Mouse (Mus musculus) urinary bladder, postnatal 25 days (tissue): ENCODE data around the gene Ccdc181.

Source experiments
- DNase-seq: peaks from one replicate; pipeline ENCODE4 v3.0.0; 2022; ENCODE audit warnings: low spot score

The Ccdc181 gene

DNA sequence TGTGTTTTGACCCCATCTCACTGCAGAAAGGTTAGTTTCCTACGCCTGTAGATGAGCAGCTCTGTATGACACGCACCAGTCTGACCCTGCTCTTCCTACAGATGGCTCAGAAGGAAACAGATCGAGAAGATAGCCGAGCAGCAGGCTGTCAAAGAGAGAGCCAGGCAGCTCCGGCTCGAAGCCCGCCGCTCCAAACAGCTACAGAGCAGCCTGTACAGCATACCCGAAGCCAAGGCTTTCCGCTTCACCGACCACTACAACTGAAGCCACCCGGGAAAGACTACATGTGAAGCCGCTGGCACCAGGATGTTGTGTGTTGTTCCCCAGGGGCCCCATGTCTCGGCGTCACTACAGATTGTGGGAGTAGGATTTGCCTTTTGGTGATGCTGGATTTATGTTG is 12.0 kb downstream of the Ccdc181 start:
- no peak for DNase-seq

DNA sequence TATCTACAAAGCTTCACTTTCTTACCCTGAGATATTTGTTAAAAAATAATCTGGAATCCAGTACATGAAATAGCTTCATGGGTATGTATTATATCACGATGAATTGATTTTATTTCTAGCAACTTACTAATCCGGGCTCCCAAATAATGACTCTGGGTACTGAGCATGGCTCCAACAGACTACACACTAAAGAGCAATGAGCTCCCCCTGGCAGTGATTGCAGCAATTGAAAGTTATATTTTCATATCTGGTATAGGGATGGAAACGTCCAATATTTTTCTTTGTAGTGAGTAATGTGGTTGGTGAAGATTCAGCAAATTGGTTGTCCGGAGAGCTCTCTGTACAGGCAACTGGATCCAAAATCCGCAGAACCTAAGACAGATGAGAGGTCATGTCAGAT is 16.7 kb downstream of the Ccdc181 start:
- DNase-seq, result no peak

DNA sequence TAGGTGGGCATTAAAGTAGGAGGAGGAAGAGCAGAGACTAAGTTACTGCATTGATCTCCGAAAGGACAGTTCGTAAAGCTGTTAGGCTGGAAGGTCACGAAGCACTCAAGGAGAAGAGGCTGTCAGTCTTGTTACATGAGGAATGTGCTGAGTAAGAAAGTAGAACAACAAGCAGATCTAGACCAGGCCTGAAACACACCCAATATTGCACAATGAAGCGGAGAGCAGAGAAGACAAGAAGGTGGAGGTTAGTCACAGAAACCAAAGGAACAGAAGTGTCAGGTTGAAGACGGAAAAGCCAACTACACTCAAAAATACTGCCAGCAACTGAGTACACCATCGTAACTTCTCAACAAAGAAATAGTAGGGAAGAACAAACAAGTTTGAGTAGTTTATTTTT is 18.7 kb downstream of the Ccdc181 start:
- no peak for DNase-seq

DNA sequence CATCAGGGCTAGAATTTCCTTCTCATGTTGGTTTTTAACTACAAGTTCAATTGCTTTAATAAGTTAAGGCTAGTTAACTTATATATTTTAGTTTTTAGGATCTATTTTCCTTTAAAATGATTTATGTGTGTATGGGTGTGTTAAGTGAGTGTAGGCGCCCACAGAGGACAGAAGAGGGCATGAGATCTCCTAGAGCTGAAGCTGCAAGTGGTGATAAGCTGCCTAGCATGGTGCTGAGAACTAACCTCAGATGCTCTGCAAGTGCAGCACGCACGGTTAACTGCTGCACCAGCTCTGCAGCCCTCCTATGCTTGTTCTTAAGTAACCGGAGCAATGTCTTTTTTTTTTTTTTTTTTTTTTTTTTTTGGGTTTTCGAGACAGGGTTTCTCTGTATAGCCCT is 21.1 kb downstream of the Ccdc181 start:
- no peak for DNase-seq

DNA sequence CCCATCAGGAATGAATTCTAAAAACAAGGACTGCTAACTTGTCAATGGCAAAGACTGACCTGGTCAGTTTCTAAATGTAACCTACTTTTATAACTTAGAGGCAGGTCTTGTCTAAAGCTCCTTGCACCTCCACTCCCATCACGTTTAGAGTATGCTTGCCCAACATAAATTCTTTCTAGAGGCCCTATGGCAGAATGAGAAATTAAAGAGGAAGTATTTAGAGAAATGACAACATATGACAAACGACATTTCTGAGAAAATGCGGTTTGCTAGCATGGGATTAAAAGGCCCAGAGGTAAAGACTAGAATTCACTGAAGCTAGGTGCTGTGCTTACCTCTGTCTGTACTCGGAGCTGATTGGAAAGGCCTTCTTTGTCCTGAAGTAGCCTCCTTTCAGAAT is 26.6 kb downstream of the Ccdc181 start:
- no peak for DNase-seq

DNA sequence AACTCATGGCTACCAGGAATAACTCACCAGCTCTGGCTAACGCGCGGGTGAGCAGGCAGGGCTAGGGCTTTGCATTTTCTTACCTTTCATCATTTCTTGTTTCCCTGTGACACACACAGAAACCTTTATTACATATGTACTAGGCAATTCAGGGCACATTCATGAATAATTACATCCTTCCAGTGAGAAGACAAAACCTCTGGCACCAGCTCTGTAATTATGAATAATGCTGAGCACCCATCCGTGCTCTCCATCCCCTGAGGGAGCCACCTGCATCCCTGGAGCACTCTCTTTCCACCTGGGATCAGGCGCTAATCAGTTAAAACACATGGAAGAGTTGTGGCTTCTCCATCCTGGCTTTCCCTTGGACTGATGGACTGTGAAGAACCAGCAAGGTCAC is 28.4 kb downstream of the Ccdc181 start, which contains the start of gene Nme7:
Gene Nme7 (plus strand): TSS at position 301 of the 400 bp plus-strand sequence.
- DNase-seq, result no peak

DNA sequence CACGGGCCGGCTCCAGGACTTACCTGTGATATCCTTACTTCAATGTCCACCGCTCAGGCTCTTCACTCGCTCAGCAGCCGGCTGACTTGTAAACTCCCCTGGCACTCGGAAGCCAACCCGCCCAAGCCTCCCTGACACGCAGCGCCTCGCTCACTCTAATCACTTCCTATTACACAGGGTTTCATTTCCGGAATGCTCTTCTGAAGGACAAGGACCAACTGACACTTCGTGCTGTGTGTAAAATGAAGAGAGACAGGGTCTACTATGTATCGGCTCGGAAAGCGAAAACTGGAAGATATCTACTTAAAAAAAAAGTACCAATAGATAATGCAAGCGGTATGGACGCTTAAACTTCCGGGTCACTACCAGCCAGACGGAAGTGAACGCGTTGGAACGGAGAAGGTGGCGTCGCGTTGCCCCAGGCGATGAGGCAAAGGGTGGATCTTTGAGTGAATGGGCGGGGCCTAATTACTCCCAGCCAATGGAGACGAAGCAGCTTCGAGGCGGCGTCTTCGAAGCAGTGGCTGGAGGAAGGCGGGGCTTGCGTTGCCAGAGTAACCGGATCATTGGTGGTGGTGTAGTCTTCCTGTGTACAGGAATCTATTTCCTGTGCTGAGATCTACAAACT is 31.9 kb downstream of the Ccdc181 start, which contains the start of gene Blzf1:
Gene Blzf1 (minus strand): TSS at position 366 of the 628 bp plus-strand sequence.
- DNase-seq, result peak; percentile 94

DNA sequence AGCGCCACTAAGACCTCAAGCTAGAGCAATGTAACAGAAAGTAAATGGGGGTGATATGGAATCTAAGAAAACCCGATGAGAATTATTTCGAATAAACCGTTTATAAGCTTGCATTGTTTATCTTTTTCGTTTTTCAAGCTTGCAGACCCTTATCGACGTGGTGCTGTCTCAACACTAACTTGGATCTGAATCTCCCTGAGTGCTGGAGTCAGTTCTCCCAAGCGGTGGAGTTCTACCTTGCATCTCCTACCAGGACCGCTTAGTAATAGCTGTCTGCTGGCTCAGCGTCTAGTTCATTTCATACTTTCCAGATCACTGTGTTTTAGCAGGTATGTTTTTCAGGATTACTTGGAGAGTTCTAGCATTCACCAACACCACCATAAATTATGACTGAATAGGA is 32.5 kb downstream of the Ccdc181 start:
- DNase-seq, result no peak

DNA sequence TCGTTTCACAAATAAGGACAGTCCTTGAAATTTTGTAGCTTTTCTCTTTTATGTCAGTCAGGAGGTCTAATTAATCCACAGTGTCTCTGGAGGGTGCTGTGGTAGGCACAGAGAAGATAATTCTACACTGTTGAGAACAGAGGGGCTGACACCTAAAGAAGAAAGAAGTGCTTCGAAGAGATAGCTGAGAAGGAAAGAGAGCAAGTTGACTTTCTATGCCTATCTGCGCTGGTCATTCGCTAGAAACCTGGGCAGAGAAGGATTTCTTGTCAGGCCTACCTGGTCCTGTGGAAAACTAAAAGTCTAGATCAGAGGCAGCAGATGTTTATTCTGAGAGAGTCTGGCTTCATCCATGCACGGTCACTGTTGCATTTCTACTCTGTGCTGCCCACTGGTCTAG is 38.7 kb downstream of the Ccdc181 start:
- no peak for DNase-seq

DNA sequence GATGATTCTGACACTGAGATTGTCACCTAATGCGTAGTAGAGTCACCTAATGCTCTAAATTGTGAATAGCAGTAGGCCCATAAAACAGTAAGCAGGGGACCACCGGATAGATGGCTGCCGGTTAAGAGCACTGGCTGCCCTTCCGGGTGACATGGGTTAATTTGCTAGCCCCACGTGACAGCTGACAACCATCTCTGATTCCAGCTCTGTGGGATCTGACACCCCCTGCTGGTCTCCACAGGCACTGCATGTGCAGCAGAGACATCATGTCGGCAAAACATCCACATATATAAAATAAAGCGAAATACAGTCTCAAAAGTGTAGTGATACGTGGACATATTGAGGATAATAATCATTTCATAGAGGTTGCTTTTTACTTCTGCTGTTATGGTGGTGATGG is 39.9 kb downstream of the Ccdc181 start:
- DNase-seq, result peak; percentile 36

DNA sequence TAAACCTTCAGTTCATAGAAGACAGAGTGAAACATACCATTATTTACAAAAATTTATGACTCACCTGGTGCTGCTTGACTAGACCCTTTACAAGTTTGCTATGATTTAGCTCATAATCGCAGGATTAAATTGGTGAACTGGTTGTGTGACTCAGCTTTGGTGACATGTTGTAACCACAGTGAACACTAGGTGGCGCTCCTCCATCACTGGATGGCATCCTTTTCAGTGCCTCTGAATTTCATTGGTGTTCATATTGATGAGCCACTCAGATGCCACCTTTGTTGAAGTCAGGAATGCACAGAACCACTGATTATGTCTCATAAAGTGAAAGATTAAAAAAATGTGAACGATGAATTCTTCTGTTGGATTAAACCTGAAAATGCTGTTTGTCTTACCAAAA is 41.3 kb downstream of the Ccdc181 start:
- peak; percentile 79 for DNase-seq

DNA sequence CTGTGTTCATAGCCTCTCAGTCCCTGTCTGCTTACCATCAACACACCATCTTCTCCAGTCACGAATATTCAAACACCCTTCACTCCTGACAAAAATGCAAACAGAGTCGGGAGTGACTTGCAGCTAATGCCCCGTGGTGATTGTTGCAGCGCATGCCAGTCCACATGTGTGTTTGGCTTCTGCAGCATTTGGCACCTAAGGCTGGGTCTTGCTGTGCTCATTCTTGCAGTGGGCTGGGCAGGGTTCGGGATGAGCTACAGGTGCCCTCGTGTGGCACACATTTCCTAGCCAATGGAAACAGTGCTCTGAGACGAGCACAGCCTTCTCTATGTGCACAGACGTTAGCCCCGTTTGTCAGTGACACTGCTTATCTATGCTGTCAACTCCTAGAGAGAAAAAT is 41.9 kb downstream of the Ccdc181 start:
- no peak for DNase-seq

DNA sequence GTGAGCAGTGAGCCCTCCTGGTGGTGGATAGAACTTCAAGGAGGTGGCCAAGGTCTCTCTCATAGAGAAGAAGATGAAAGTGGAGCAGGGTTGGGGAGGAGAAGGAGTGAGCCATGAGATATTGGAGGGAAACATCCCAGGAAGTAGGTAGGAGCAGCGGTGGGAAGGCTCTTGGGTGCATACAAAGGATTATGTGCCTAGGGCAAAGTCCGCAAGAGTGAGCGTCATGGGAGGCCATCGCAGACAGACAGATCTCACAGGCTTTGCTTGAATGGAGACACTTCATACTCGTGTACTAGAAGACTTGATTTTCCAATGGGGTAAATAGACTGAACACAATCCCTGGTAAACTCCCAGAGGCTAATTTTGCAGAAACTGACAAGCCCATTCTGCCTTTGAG is 43.1 kb downstream of the Ccdc181 start:
- no peak for DNase-seq

DNA sequence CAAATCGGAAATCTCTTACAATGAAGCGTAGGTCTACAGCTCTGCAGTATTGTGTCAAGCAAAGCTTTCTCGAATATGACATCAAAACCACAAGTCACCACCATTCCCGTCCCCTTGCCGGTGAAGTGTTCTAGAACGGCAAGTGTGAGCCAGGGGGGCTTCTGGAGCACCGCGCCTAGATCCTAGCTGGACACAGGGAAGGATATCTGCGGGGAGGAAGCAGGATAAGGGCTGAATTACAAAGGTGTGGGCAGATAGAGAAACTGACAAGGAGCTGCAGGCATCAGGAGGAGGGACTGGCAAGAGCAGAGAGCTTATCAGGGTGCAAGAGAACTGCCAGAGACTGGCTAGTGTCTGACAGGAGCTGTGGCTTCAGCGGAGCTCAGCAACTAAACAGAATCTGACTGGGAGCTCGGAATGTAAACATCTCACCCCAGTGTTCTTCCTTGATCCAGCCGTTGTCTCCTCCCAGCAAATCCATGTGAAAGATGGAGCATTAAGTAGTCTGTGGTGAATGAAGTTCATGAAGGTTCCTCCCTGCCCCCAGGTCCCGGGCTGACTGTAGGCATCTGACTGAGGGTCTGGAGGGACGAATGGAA is 44.3 kb downstream of the Ccdc181 start:
- DNase-seq, result no peak

DNA sequence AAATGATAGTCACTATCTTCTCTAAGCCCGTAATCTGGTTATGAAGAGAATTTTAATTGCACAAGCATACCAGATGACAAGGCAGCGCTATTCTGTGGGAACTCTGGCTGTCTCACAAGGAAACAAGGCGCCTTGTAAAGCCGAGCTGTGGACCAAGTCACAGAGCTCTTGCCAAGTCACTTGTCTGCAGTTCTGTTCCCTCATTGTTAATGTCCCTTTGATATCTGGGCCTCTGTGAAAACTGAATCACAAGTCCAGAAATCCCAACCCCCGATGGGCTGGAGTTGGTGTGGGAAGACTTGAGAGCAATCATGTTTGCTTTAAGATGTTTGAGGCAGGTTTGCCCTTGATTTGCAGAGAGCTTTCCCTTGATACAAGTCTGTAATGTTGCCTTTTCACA is 45.3 kb downstream of the Ccdc181 start:
- no peak for DNase-seq

DNA sequence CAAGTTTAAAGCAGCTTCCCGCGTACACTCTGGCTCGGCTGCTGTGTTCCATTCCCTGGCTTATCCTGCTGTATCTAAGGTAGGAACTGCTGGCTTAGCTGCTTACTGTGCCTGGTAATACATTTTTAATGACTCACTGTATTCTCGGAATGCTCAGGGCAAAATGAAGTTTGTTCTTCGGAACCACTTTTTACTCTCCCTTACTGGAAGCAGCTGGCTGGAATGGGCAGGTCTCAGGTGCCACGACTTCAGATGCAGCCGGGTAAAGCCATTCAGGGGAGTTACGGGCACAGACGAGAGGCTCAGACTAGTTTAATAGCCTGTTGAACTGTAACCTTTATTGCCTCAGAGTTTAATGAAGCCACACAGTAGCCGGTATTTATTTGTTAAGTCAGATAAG is 46.0 kb downstream of the Ccdc181 start:
- DNase-seq, result no peak

DNA sequence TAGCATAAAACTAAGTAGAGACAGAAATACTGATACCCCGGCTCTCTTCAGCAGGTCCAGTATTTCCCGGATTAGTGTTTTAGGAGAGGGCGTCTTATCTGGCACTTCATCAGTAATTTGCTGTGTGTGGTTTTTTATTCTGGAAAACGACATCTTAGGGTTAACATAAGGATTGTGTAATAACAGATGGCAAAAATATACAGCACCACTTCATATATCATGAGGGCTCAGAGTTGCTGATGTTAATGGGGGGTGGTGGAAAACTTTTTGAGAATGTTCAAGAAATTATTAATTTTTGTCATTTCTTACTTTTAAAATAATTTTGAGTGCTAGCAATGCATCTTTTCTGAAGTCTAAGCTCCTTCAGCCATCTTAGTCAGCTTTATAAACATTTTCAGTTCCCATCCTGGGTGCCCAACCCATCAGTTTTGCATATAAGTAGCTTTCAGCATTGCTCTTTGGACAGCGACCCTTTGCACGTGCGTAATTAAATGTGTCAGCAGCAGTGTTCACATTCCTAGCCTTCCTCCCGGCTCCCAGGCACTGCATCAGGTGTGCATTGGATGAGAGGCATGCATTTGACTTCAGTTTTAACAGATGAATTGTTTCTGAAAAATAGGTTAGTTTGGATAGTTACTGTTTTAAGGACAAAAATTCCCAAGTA is 47.7 kb downstream of the Ccdc181 start:
- no peak for DNase-seq

DNA sequence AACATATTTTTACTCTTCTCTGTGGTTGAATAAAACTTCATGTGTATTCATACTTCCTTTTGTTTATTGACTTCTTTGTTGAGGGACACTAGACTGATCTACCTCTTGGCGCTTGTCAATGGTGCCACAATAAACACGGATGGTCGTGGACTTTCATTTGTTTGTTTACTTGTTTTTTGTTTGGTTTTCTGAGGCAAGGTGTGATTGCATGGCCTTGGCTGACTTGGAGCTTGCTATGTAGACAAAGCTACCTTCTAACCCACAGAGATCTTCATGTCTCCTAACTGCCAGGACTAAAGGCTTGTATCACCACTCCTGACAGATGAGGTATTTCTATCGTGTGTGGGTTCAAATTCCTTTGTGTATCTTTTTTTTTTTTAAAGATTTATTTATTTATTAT is 48.8 kb downstream of the Ccdc181 start:
- DNase-seq, result no peak

DNA sequence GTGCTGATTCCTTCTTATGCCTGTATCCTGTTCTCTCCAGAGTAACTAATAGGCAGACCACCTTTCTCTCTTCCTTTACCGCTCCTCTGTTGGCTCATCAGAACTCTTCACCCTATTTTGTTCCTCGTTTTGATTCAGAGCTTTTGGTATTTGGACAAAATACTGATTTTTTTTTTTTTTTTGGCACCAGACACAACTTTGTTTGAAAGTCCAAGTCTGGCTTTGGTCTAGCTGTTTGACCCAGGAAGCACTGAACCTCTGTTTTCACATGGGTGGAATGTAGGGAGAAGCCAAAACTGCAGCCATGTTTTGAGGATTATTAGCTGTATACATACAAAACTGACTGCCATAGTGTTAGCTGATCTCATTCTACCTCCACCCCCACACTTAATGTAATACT is 49.5 kb downstream of the Ccdc181 start:
- no peak for DNase-seq

DNA sequence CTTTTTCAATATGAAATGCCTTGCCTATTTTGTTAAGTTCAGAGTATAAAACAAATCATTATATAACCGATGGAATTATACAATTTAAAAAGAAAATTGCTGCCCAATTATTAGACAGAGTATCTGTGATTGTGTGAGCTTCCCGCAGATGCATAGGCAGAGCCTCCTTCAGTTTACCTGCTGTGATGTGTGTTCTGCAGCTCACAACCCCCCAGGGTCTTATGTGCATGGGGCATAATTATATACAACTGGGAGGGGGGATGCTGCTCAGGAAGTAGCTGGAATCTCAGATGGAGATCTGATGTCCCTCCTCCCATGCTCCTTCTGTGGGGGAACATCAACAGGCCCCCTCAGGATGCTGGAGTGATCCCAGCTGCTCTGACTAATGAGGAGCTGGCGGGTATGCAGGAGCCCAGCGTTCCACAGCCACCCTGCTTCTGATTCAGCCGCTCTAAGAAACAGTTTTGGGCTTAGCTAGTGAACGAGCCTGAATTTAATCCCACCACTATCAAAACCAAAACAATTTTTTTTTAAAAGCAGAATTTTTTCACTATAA is 51.3 kb downstream of the Ccdc181 start:
- DNase-seq, result no peak

DNA sequence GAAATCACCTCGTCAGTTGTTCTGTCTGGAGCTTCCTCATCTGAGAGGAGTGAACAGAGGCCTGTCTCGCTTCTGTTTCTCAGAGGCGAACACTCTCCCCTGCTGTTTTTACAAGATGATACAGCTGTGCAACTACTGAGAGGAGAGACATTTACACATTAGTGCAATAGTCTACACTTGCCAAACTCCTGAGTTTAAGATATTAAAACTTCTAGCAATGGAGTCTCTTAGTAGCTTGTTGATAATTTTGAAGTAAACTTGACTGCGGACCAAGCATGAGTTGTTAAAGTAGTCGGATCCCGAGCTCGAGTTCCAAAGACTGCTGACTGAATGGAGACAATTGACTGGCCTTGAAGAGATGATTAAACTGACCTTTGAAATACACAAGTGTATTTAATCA is 52.4 kb downstream of the Ccdc181 start:
- DNase-seq, result no peak

DNA sequence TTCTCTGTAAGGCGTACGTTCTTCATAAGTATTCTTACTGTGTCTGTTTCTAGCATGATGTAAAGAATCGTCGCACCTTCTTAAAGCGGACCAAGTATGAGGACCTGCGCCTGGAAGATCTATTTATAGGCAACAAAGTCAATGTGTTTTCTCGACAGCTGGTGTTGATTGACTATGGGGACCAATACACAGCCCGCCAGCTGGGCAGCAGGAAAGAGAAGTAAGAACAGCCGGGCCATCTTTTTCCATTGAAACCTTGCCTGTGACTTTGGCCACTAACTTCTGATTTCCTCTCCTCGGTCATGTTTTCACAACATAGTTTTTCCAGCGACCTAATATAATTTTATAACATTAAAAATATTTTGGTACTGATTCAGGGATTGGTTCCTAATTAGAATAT is 57.2 kb downstream of the Ccdc181 start:
- DNase-seq, result no peak

DNA sequence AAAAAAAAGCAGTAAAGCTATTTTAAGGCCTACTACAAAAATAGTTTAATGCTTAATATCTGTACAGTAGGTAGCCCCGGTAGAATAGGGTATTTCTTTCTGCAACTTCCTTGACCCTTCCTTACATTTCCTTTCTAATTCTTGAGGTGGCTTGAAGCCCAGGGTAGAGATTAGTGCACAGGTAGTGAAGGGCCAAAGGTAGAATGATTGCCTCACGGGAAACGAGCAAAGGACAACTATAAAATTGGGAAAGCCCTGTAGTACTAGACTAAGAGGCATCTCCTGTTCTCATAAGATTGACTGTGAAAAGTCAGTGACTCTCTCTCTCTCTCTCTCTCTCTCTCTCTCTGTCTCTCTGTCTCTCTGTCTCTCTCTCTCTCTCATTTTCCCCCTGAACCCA is 60.0 kb downstream of the Ccdc181 start:
- no peak for DNase-seq
